Mouse (Mus musculus) stomach, embryonic 16.5 days (tissue): ENCODE measurements around the gene Cfdp1. TPM values are rescaled to one million over a fixed set of nuclear protein-coding genes. Genes with fewer than 3 reads are reported as not detected.

Experiments
- polyA plus RNA-seq: library from polyadenylated mRNA; unstranded; fragments of >200 nt; fragmentation: Nextera tagmentation; extraction: Ambion mirVana; gene quantifications from 2 replicates; pipeline ENCODE4 v1.2.1, GENCODE M21; 2015

Cfdp1 gene
- polyA plus RNA-seq, 1 experiment from 2014 or later, result 197 TPM

Other genes with a start within 250 kb of the Cfdp1 start
- gene Ldhd, start 223.9 kb downstream of the Cfdp1 start, polyA plus RNA-seq, result 2.9 and 3.4 TPM in 2 replicates
- 19.3 TPM in 2 replicates for gene Zfp1, start 210.9 kb downstream of the Cfdp1 start, polyA plus RNA-seq
- gene Ctrb1, start 163.3 kb downstream of the Cfdp1 start, polyA plus RNA-seq, result 3,395 and 3,754 TPM in 2 replicates
- gene Bcar1, start 110.5 kb downstream of the Cfdp1 start, polyA plus RNA-seq, result 38.5 and 44.6 TPM in 2 replicates
- gene Tmem170, start 22.5 kb upstream of the Cfdp1 start, polyA plus RNA-seq, result 9.5 and 10.6 TPM in 2 replicates
- 1.3 and 1.6 TPM in 2 replicates for gene Chst5, start 56.2 kb upstream of the Cfdp1 start, polyA plus RNA-seq
- gene Tmem231, start 79.6 kb upstream of the Cfdp1 start, polyA plus RNA-seq, result 12.9 and 13.0 TPM in 2 replicates
- gene Gabarapl2, start 86.4 kb upstream of the Cfdp1 start, polyA plus RNA-seq, result 186 and 199 TPM in 2 replicates
- 7.5 and 8.3 TPM in 2 replicates for gene Adat1, start 138.0 kb upstream of the Cfdp1 start, polyA plus RNA-seq
- gene Kars, start 157.0 kb upstream of the Cfdp1 start, polyA plus RNA-seq, result 173 and 181 TPM in 2 replicates
- gene Terf2ip, start 157.1 kb upstream of the Cfdp1 start, polyA plus RNA-seq, result 20.4 and 20.5 TPM in 2 replicates
- 0.50 and 0.57 TPM in 2 replicates for gene Gm6793, start 160.7 kb upstream of the Cfdp1 start, polyA plus RNA-seq